Mouse (Mus musculus): Measurements from ENCODE around the gene Gm20388. TPM values are rescaled to one million over a fixed set of nuclear protein-coding genes. Genes with fewer than 3 reads are reported as not detected.

Gene Gm20388
- total RNA-seq, 1 experiment = 27.0 TPM

DNA sequence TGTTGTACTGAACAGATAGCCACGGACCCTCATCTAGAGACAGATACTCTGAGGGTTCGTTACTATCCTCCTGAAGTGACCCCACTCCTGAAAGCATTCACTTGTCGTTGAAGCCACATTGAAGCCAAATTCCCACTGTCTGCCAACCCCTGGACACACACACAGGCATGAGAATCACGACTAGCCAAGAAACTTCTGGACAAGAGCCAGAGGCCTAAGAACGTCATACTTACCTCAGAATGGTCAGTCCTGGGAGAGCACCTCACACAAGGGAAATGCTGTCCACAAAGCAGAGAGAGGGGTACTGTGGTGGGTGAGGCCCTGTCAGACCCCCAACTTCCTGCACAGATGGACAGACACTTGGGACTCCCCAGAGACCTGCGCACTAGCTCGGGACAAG is 1985.3 kb downstream of the Gm20388 start:
- H3K9ac ChIP-seq (ENCODE audit: insufficient read depth, low read depth, low read length, poor library complexity, severe bottlenecking) = no peak overlapping the region
- no peaks in the 10 kb centered on the region for H3K9me3 ChIP-seq (ENCODE audit: control insufficient read depth, insufficient read depth, low read depth, low read length)
- DNase-seq (ENCODE audit: low read depth, low spot score) = no peak
- H3K4me1 ChIP-seq (ENCODE audit: control insufficient read depth in 2 of 2, insufficient read depth in 2 of 2, low read length in 2 of 2, poor library complexity in 1 of 2) = peaks cover 2 to 24% of the 10 kb centered on the region in 2 experiments; a peak in 2 of 4 replicates
- in situ Hi-C loops (cut with MboI; ENCODE audit: low sequenced_read_pairs in 2 of 2, unreplicated experiment in 2 of 2) = no loop called here
- no peak overlapping the region for H3K27ac ChIP-seq (ENCODE audit: insufficient read depth, low read depth, low read length, poor library complexity, severe bottlenecking)
- H3K36me3 ChIP-seq (ENCODE audit: control insufficient read depth, insufficient read depth, low read length, poor library complexity, severe bottlenecking) = peaks cover 58% of the 10 kb centered on the region
- TF ChIP-seq ZNF384 (IDR thresholded peaks at IDR 0.05; ENCODE audit: low read depth, low read length) (no peak), HCFC1 (IDR thresholded peaks at IDR 0.05; ENCODE audit: borderline replicate concordance, insufficient read depth, low read length) (no peak), CHD2 (IDR thresholded peaks at IDR 0.05; ENCODE audit: low read depth, low read length) (no peak), MAFK (IDR thresholded peaks at IDR 0.05; ENCODE audit: insufficient read depth, low read depth, low read length) (no peak), ZC3H11A (IDR thresholded peaks at IDR 0.05; ENCODE audit: borderline replicate concordance, low read depth, low read length) (no peak)
- no peak overlapping the region for H3K4me3 ChIP-seq (ENCODE audit: insufficient read depth in 1 of 2, low read depth in 1 of 2, low read length in 2 of 2, poor library complexity in 1 of 2, severe bottlenecking in 1 of 2)

DNA sequence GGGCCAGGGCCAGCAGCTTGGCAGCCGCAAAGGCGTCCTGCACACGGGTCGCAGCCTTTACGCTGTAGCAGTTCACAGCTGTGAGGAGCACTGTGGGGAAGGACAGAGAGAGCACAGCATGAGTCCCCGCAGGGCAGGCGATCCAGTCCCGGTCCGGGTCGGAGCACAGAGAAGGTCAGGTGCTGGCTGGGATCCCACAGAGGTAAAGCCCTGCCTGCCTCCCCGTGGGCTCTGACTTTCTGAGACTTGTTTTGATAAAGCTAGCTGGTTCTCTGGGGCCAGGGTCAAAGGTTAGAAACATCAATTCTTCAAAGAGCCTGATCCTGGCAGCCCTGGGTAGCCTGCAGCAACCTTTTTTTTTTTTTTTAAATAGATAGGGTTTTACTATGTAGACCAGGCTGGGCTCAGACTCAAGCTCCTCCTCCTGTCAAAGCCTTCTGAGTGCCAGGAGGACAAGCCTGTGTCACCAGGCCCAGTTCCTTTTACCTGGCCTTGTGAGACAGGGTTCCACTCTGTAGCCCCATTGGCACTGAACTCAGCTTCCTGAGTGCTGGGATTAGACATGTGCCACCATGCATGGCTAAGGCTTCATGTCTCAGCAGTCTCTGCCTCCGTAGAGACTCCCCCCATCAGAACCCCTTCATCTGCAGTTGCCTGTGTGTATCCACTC is 1986.0 kb downstream of the Gm20388 start:
- H3K4me1 ChIP-seq (ENCODE audit: control insufficient read depth in 2 of 2, insufficient read depth in 2 of 2, low read length in 2 of 2, poor library complexity in 1 of 2) = peaks cover 2 to 28% of the 10 kb centered on the region in 2 experiments; a peak in 2 of 4 replicates
- DNase-seq (ENCODE audit: low read depth, low spot score) = no peak
- no peaks in the 10 kb centered on the region for H3K9me3 ChIP-seq (ENCODE audit: control insufficient read depth, insufficient read depth, low read depth, low read length)
- no peak for TF ChIP-seq HCFC1 (IDR thresholded peaks at IDR 0.05; ENCODE audit: borderline replicate concordance, insufficient read depth, low read length)
- 0 out of 2 replicates have a peak, but pooled peaks have one; percentile 14 for TF ChIP-seq ZNF384 (IDR thresholded peaks at IDR 0.05; ENCODE audit: low read depth, low read length)
- no peak overlapping the region for H3K4me3 ChIP-seq (ENCODE audit: insufficient read depth in 1 of 2, low read depth in 1 of 2, low read length in 2 of 2, poor library complexity in 1 of 2, severe bottlenecking in 1 of 2)
- H3K27ac ChIP-seq (ENCODE audit: insufficient read depth, low read depth, low read length, poor library complexity, severe bottlenecking) = no peak overlapping the region
- no peak overlapping the region for H3K9ac ChIP-seq (ENCODE audit: insufficient read depth, low read depth, low read length, poor library complexity, severe bottlenecking)
- peaks cover 62% of the 10 kb centered on the region for H3K36me3 ChIP-seq (ENCODE audit: control insufficient read depth, insufficient read depth, low read length, poor library complexity, severe bottlenecking)
- in situ Hi-C loops (cut with MboI; ENCODE audit: low sequenced_read_pairs in 2 of 2, unreplicated experiment in 2 of 2) = no loop called here

DNA sequence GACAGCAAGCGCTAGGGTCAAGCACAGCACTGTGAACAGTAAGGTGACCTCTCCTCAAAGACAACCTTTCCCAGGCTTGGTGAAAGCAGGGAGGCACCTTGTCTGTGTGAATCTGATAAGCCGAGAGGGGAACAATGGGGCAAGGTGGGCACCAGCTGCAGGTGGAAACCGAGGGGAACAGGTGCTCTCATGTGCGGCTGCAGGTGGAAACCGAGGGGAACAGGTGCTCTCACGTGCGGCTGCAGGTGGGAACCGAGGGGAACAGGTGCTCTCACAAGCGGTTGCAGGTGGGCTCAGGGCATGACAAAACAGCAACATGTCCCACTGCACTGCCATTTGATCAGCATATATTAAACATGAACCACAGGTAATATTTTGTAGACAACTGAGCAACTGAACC is 1986.6 kb downstream of the Gm20388 start:
- TF ChIP-seq ZC3H11A (IDR thresholded peaks at IDR 0.05; ENCODE audit: borderline replicate concordance, low read depth, low read length) = no peak
- no peak for TF ChIP-seq CHD2 (IDR thresholded peaks at IDR 0.05; ENCODE audit: low read depth, low read length)
- no peak for TF ChIP-seq MAFK (IDR thresholded peaks at IDR 0.05; ENCODE audit: insufficient read depth, low read depth, low read length)
- TF ChIP-seq HCFC1 (IDR thresholded peaks at IDR 0.05; ENCODE audit: borderline replicate concordance, insufficient read depth, low read length) = no peak
- H3K4me3 ChIP-seq (ENCODE audit: insufficient read depth in 1 of 2, low read depth in 1 of 2, low read length in 2 of 2, poor library complexity in 1 of 2, severe bottlenecking in 1 of 2) = no peak overlapping the region
- in situ Hi-C loops (cut with MboI; ENCODE audit: low sequenced_read_pairs in 2 of 2, unreplicated experiment in 2 of 2) = no loop called here
- DNase-seq (ENCODE audit: low read depth, low spot score) = no peak
- H3K36me3 ChIP-seq (ENCODE audit: control insufficient read depth, insufficient read depth, low read length, poor library complexity, severe bottlenecking) = peaks cover 63% of the 10 kb centered on the region
- H3K4me1 ChIP-seq (ENCODE audit: control insufficient read depth in 2 of 2, insufficient read depth in 2 of 2, low read length in 2 of 2, poor library complexity in 1 of 2) = peaks cover 4 to 34% of the 10 kb centered on the region in 2 experiments; a peak in 3 of 4 replicates
- H3K27ac ChIP-seq (ENCODE audit: insufficient read depth, low read depth, low read length, poor library complexity, severe bottlenecking) = no peak overlapping the region
- no peaks in the 10 kb centered on the region for H3K9me3 ChIP-seq (ENCODE audit: control insufficient read depth, insufficient read depth, low read depth, low read length)
- H3K9ac ChIP-seq (ENCODE audit: insufficient read depth, low read depth, low read length, poor library complexity, severe bottlenecking) = no peak overlapping the region

DNA sequence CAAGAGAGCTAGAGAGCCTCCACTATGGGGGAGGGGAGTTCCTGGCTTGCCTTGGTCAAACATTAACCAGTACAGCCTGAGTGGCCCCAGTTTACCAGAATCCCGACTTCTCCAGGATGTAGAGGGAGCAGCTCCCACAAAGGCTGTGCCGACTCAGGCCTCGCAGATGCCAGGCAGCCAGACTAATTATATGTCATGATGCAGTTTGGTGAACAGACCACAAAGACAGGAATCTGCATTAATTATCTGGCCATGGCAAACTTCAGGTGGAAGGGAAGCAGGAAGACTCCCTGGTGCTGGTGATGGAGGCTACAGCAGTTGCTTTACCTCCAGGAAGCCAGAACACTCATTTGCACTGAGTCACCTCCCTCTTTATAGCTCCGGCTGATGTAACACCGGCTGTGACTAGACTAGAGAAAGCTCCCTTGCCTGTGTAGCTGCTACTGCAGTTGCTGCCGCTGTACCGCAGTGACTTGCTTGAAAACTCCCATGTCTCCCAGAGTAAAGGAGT is 1987.3 kb downstream of the Gm20388 start:
- Histone ChIP-seq H3K36me3 (ENCODE audit: control insufficient read depth, insufficient read depth, low read length, poor library complexity, severe bottlenecking) (peaks cover 60% of the 10 kb centered on the region), H3K4me3 (ENCODE audit: insufficient read depth in 1 of 2, low read depth in 1 of 2, low read length in 2 of 2, poor library complexity in 1 of 2, severe bottlenecking in 1 of 2) (peak overlapping the region in 1 of 2 experiments; percentile 34; a peak in 2 of 4 replicates), H3K9ac (ENCODE audit: insufficient read depth, low read depth, low read length, poor library complexity, severe bottlenecking) (peak overlapping the region; percentile 42), H3K9me3 (ENCODE audit: control insufficient read depth, insufficient read depth, low read depth, low read length) (no peaks in the 10 kb centered on the region), H3K27ac (ENCODE audit: insufficient read depth, low read depth, low read length, poor library complexity, severe bottlenecking) (peak overlapping the region; percentile 71; the same call in 1 of the 2 replicates), H3K4me1 (ENCODE audit: control insufficient read depth in 2 of 2, insufficient read depth in 2 of 2, low read length in 2 of 2, poor library complexity in 1 of 2) (peaks cover 4 to 39% of the 10 kb centered on the region in 2 experiments; a peak in 3 of 4 replicates)
- in situ Hi-C loops (cut with MboI; ENCODE audit: low sequenced_read_pairs in 2 of 2, unreplicated experiment in 2 of 2) = no loop called here
- no peak for DNase-seq (ENCODE audit: low read depth, low spot score)
- no peak for TF ChIP-seq ZNF384 (IDR thresholded peaks at IDR 0.05; ENCODE audit: low read depth, low read length)
- no peak for TF ChIP-seq CHD2 (IDR thresholded peaks at IDR 0.05; ENCODE audit: low read depth, low read length)
- no peak for TF ChIP-seq HCFC1 (IDR thresholded peaks at IDR 0.05; ENCODE audit: borderline replicate concordance, insufficient read depth, low read length)
- TF ChIP-seq MAFK (IDR thresholded peaks at IDR 0.05; ENCODE audit: insufficient read depth, low read depth, low read length) = no peak
- no peak for TF ChIP-seq ZC3H11A (IDR thresholded peaks at IDR 0.05; ENCODE audit: borderline replicate concordance, low read depth, low read length)
